Mouse (Mus musculus): ENCODE measurements around the gene Rnf20. TPM values are rescaled to one million over a fixed set of nuclear protein-coding genes. Genes with fewer than 3 reads are reported as not detected.
"Not testable (repeated sequence)": the region's sequence is repeated elsewhere in the genome, so short reads cannot be mapped to it uniquely, and the experiment has no call there.

Rnf20 gene
- polyA plus RNA-seq, 1 experiment from 2014 or later = 31.3 TPM

DNA sequence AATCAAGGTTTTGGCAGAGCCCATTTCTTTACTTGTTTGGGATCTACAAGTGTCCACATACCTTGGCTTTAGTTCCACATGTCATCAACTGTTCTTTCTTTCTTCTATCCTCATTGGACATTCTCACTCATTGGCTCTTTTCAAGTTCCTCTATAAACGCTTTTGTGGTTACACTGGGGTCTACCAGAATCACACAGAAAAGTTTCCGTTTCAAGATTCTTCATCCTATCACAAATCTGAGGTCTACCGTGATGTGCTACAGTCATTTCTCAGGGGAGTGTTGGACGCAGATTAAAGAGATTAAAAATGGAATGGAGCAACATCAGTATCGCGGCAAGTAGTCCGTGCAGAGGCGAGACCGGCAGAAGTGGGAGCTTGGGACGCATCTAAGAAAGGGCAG is 14.9 kb upstream of the Rnf20 start:
- H3K36me3 ChIP-seq (ENCODE audit: insufficient read depth, low read length) = no peaks in the 10 kb centered on the region
- WGBS = 93% methylated on average over 10 of the region's 10 CpGs
- no peak for ATAC-seq (replicated peaks; ENCODE audit: low FRiP score, low read depth)
- H3K27me3 ChIP-seq (ENCODE audit: insufficient read depth, low read length) = no peaks in the 10 kb centered on the region
- no peak for DNase-seq (ENCODE audit: low spot score)
- no peaks in the 10 kb centered on the region for H3K9me3 ChIP-seq (replicated peaks; ENCODE audit: low read length)
- H3K4me3 ChIP-seq (replicated peaks; ENCODE audit: low read depth, low read length) = no peak overlapping the region
- no peak overlapping the region for H3K4me2 ChIP-seq (ENCODE audit: low read length)
- H3K27ac ChIP-seq = no peak overlapping the region
- no peak overlapping the region for H3K9ac ChIP-seq (ENCODE audit: low read depth, low read length)
- TF ChIP-seq CTCF (IDR thresholded peaks at IDR 0.05; ENCODE audit: low read depth) = no peak
- H3K4me1 ChIP-seq (replicated peaks; ENCODE audit: insufficient read depth, low read length) = no peaks in the 10 kb centered on the region

DNA sequence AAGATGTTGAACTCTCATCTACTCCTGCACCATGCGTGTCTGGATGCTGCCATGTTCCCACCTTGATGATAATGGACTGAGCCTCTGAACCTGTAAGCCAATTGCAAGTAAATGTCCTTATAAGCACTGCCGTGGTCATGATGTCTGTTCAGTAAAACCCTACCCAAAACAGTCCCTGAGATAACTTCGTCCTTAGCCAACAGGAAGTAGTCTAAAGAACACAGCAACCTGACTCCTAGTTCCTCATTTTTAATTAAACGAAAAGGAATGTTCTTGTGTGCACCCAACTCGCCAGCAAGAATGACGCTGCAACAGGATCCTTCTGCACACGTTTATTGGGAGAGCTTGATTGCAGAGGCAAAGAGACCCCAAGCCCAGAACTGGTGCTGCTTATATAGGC is 11.9 kb upstream of the Rnf20 start:
- H3K27me3 ChIP-seq (ENCODE audit: insufficient read depth, low read length); ATAC-seq (replicated peaks; ENCODE audit: low FRiP score, low read depth); H3K4me2 ChIP-seq (ENCODE audit: low read length); DNase-seq (ENCODE audit: low spot score); H3K9ac ChIP-seq (ENCODE audit: low read depth, low read length); H3K4me1 ChIP-seq (replicated peaks; ENCODE audit: insufficient read depth, low read length); H3K9me3 ChIP-seq (replicated peaks; ENCODE audit: low read length); H3K27ac ChIP-seq; H3K4me3 ChIP-seq (replicated peaks; ENCODE audit: low read depth, low read length); H3K36me3 ChIP-seq (ENCODE audit: insufficient read depth, low read length): not testable (repeated sequence)
- 86% methylated on average over 7 of the region's 7 CpGs for WGBS

DNA sequence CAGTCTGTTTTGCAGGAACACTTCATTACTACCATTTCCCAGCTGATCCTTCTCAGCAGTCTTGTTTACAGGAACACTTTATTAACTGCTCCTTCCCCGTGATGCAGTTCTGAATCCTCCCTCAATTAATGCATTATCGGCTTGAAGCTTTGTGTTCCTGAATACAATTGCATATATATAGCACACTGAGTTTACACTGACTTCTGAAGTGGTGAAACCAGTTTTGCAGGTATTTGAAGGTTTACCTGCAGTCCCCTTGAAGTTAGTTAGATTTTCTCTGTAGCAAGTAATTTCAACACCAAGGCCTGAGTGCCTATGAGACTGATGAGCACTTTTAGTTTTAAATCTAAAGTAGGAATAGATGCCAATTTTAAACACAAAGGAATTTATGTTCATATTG is 9.5 kb upstream of the Rnf20 start:
- Histone ChIP-seq H3K4me3 (replicated peaks; ENCODE audit: low read depth, low read length) (no peak overlapping the region), H3K27me3 (ENCODE audit: insufficient read depth, low read length) (no peaks in the 10 kb centered on the region), H3K36me3 (ENCODE audit: insufficient read depth, low read length) (no peaks in the 10 kb centered on the region), H3K27ac (no peak overlapping the region), H3K9me3 (replicated peaks; ENCODE audit: low read length) (no peaks in the 10 kb centered on the region), H3K4me1 (replicated peaks; ENCODE audit: insufficient read depth, low read length) (no peaks in the 10 kb centered on the region), H3K4me2 (ENCODE audit: low read length) (no peak overlapping the region), H3K9ac (ENCODE audit: low read depth, low read length) (no peak overlapping the region)
- peak; percentile 8 for DNase-seq (ENCODE audit: low spot score)
- 62% methylated on average over 2 of the region's 2 CpGs for WGBS
- no peak for ATAC-seq (replicated peaks; ENCODE audit: low FRiP score, low read depth)
- TF ChIP-seq CTCF (IDR thresholded peaks at IDR 0.05; ENCODE audit: low read depth) = no peak

DNA sequence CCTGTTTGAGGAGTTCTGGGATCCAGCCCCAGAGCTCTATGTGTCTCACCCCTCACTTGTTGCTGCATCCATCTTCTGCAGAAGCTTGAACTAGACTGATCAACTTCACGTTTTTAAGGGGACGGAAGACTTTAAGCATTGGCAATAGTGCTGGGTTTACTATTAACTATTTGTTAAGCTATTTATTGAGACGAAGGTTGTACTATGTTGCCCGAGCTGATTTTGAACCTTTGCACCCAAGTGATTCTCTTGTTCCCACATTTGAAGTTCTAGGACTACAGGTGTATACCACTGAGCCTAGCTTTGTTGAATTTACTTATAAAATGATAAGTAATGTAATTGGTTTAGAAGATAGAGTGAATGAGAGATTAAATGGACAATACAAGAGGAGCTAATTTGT is 7.9 kb upstream of the Rnf20 start:
- 73% methylated on average over 4 of the region's 4 CpGs for WGBS
- no peak overlapping the region for H3K4me3 ChIP-seq (replicated peaks; ENCODE audit: low read depth, low read length)
- H3K4me2 ChIP-seq (ENCODE audit: low read length) = no peak overlapping the region
- H3K4me1 ChIP-seq (replicated peaks; ENCODE audit: insufficient read depth, low read length) = no peaks in the 10 kb centered on the region
- H3K9ac ChIP-seq (ENCODE audit: low read depth, low read length) = no peak overlapping the region
- H3K27ac ChIP-seq = no peak overlapping the region
- DNase-seq (ENCODE audit: low spot score) = no peak
- H3K9me3 ChIP-seq (replicated peaks; ENCODE audit: low read length) = no peaks in the 10 kb centered on the region
- H3K27me3 ChIP-seq (ENCODE audit: insufficient read depth, low read length) = no peaks in the 10 kb centered on the region
- no peak for ATAC-seq (replicated peaks; ENCODE audit: low FRiP score, low read depth)
- no peaks in the 10 kb centered on the region for H3K36me3 ChIP-seq (ENCODE audit: insufficient read depth, low read length)
- TF ChIP-seq CTCF (IDR thresholded peaks at IDR 0.05; ENCODE audit: low read depth) = no peak

DNA sequence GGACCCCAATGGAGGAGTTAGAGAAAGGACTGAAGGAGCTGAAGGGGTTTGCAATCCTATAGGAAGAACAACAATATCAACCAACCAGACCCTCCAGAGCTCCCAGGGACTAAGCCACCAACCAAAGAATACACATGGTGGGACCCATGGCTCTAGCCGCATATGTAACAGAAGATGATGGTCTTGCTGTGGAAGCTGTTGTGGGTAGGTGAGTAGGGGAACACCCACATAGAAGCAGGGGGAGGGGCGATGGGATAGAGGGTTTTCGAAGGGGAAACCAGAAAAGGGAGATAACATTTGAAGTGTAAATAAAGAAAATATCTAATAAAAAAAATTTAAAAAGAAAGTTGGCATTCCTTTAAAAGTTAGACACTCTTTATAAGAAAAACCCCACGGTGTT is 6.8 kb upstream of the Rnf20 start:
- WGBS = 86% methylated on average over 4 of the region's 4 CpGs
- not testable (repeated sequence) for H3K9me3 ChIP-seq (replicated peaks; ENCODE audit: low read length); H3K4me1 ChIP-seq (replicated peaks; ENCODE audit: insufficient read depth, low read length); H3K9ac ChIP-seq (ENCODE audit: low read depth, low read length); H3K4me2 ChIP-seq (ENCODE audit: low read length); H3K27ac ChIP-seq; H3K36me3 ChIP-seq (ENCODE audit: insufficient read depth, low read length); DNase-seq (ENCODE audit: low spot score); H3K27me3 ChIP-seq (ENCODE audit: insufficient read depth, low read length); ATAC-seq (replicated peaks; ENCODE audit: low FRiP score, low read depth); H3K4me3 ChIP-seq (replicated peaks; ENCODE audit: low read depth, low read length)

DNA sequence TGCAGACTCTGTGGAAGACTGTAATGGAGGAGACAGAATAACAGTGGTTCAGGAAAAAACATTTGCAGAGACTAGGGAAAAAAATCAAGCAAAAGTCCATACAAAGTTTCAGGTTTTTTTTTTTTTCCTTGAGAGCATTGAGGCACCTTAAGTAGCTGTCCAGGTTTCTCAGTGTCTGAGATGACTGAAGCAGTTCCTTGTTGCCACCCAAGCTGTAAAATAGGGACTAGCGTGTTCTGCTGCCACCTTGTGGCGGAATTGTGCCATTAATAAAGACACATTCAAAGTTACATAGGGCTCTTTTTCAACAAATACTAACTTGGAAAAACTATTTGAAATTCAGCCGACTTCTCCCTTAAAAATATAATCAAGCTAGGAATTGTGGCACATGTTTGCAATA is 4.8 kb upstream of the Rnf20 start:
- DNase-seq (ENCODE audit: low spot score) (peak; percentile 88), ATAC-seq (replicated peaks; ENCODE audit: low FRiP score, low read depth) (no peak)
- no peaks in the 10 kb centered on the region for H3K27me3 ChIP-seq (ENCODE audit: insufficient read depth, low read length)
- no peaks in the 10 kb centered on the region for H3K9me3 ChIP-seq (replicated peaks; ENCODE audit: low read length)
- 1% methylated on average over 3 of the region's 3 CpGs for whole genome bisulfite sequencing
- TF ChIP-seq CTCF (IDR thresholded peaks at IDR 0.05; ENCODE audit: low read depth) = peak; percentile 91
- H3K27ac ChIP-seq = no peak overlapping the region
- no peak overlapping the region for H3K9ac ChIP-seq (ENCODE audit: low read depth, low read length)
- no peaks in the 10 kb centered on the region for H3K4me1 ChIP-seq (replicated peaks; ENCODE audit: insufficient read depth, low read length)
- H3K4me3 ChIP-seq (replicated peaks; ENCODE audit: low read depth, low read length) = no peak overlapping the region
- H3K4me2 ChIP-seq (ENCODE audit: low read length) = no peak overlapping the region
- H3K36me3 ChIP-seq (ENCODE audit: insufficient read depth, low read length) = no peaks in the 10 kb centered on the region

DNA sequence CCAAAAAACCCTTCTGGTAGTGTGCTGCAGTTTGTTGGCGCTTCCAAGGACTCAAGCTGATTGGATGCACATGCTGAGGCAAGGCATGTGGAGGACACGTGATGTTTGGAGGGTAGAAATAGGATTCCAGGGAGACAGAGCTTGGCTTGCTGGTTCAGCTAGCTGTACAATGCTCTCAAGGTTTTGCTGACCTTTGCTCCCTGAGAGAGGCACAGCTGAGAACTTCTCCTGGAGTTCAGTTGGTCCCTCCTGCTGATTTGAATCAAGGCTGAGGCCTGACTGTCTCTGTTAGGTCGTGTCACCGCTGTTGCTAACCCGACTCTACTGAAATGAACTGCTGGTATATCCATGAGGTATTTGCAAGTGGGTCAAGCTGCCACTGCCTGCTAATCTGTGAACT is 2.9 kb upstream of the Rnf20 start:
- no peaks in the 10 kb centered on the region for H3K9me3 ChIP-seq (replicated peaks; ENCODE audit: low read length)
- H3K27ac ChIP-seq = no peak overlapping the region
- H3K36me3 ChIP-seq (ENCODE audit: insufficient read depth, low read length) = no peaks in the 10 kb centered on the region
- DNase-seq (ENCODE audit: low spot score) = no peak
- no peaks in the 10 kb centered on the region for H3K27me3 ChIP-seq (ENCODE audit: insufficient read depth, low read length)
- H3K9ac ChIP-seq (ENCODE audit: low read depth, low read length) = no peak overlapping the region
- no peaks in the 10 kb centered on the region for H3K4me1 ChIP-seq (replicated peaks; ENCODE audit: insufficient read depth, low read length)
- 77% methylated on average over 5 of the region's 5 CpGs for WGBS
- TF ChIP-seq CTCF (IDR thresholded peaks at IDR 0.05; ENCODE audit: low read depth) = no peak
- no peak for ATAC-seq (replicated peaks; ENCODE audit: low FRiP score, low read depth)
- H3K4me2 ChIP-seq (ENCODE audit: low read length) = no peak overlapping the region
- no peak overlapping the region for H3K4me3 ChIP-seq (replicated peaks; ENCODE audit: low read depth, low read length)
